Mouse (Mus musculus): ENCODE measurements around the gene Ints12. TPM values are rescaled to one million over a fixed set of nuclear protein-coding genes. Genes with fewer than 3 reads are reported as not detected.

The Ints12 gene
- polyA plus RNA-seq (2017; shearing (Covaris generic)): 10 to 100 TPM; 21.8 to 26.9 (median 23.4) TPM

DNA sequence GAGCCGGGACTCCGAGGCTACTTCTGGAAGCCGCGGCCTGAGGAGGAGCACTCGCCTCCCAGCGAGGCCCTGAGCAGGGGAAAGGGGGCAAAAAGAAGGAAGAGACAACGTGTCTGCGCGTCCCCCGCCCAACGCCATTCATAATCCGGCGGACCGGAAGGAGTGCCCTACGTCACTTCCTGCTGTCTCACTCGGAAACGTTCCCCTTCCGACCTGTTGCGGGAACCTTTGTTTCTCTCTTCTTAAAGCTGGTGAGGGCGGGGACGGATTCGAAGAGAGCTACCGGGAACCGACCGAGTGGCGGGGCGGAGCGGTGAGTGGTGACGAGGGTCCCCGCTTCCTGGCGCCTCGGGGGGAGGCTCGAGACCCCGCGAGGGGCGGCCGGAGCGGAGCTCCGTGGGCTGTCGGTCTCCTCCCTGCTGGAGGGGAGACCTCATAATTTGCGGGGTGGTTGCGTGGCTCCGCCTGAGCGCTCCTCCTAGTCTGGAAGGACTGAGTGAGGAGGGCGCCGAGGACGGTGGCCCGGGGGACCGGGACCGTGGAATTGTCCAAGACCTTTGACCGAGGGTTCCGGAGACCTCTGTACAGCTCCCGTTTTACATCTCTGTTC is at the start of gene Ints12, which contains the start of gene Gstcd:
Ints12 (plus strand) TSS at position 177 of the 610 bp plus-strand sequence.
Gstcd (minus strand) TSS at position 370 of the 610 bp plus-strand sequence.
- ATAC-seq: peak; percentile 90

GRCm38 (mm10) chr3:133052068-133052467 is 39.6 kb upstream of the Ints12 start:
- ATAC-seq: no peak

DNA sequence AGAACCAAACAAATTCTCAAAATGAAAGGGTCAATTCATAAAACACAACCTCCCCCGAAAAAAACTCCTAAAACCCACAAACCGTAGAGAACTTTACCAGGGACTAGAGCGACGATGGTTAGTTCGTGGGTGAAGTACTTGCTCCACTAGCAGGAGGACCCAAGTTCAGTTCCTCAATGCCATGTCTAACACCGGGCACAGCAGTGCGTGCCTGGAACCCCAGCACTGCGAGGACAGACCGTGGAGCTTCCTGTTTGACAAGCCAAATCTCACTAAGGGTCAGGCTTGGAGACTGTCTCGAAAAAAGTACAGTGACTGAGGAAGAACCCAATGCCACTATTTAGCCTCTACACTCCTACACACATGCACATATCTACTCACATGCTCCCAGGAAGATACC is 16.1 kb upstream of the Ints12 start:
- ATAC-seq: no peak

DNA sequence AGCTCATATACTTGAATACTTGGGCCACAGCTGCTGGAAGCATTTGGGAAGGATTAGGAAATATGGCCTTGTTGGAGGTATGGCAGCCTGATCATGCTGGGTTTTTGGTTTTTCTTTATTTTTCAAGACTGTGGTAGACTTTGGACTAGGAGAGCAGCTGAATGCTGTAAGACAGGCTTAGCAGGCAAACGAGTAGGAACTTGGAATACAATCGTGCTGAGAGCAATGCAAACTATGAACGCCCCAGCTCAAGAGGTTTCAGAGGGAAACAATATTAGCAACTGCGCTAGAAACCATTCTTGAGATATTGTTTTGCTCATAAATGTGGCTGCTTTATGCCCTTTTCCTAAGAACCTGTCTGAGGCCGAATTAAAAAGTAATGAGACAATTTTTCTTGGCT is 8.9 kb upstream of the Ints12 start:
- ATAC-seq: no peak

DNA sequence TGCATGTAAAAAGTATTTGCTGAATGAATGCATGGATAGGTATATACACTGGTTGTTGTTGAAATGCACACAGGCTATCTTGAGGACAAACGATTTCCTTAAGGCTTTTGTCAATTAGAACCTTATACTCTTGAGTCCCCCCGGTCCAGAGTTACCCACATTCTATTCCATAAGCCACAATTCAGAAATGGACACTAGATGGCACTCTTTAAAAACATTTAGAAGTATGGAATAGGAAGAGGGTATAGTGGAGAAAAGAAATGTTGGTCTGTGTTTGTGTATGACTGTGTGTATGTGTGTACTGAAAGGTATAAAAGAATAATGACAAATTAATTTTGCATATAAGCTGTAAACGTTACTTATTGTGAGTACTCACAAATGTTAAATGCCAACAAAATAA is 5.8 kb upstream of the Ints12 start:
- peak; percentile 77 for ATAC-seq

- no peak for ATAC-seq
Observed at GRCm38 (mm10) chr3:133090247-133091120, 1.2 kb upstream of the Ints12 start.

DNA sequence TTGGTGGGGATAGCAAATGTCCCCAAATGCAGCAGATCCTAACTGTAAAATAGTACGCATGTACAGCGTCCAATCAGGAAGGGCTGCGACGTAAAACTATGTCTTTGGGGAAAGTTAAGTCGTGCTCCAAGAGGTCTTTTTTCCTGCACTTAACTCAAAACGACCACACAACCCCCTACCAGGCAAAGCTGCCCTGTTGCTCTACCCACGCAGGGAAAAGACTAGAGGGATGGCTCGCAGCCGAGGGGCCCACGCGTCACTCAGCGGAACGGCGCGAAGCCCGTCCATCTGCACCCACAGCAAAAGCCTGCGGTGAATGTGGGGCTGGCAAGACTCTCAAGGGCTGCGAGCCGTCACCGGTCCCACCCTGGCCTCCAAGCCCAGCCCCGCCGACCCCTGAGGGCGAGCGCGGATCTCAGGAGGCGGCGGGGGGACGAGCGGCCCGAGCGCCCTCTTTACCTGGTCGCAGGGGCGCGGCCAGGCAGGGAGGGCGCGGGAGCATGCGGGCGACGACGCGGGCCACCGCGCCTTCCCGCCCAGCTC is 448 bp upstream of the Ints12 start:
- peak; percentile 55 for ATAC-seq

- no peak for ATAC-seq
Observed at GRCm38 (mm10) chr3:133092274-133092853, 724 bp downstream of the Ints12 start.

DNA sequence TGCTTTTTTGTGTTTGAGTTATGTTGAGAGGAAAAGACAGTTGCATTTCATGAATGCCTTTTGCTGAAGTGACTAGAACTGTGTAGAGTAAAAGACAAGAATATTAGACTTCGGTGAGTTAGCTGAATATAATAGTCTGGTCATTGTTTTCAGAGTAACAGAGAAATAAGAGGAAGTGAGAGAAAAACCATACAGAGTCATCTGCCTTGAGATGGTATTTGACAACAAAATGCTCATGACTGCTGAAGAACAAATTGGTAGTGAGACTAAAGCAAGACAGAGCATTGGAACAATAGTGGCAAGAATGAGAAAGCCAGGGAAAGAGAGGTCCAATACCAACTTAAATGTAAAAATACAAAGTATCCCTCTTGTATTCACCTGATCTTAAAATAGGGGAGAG is 1.3 kb downstream of the Ints12 start:
- no peak for ATAC-seq

- no peak for ATAC-seq
Observed at GRCm38 (mm10) chr3:133094305-133094704, 2.7 kb downstream of the Ints12 start.

GRCm38 (mm10) chr3:133097936-133098335 is 6.3 kb downstream of the Ints12 start:
- no peak for ATAC-seq

DNA sequence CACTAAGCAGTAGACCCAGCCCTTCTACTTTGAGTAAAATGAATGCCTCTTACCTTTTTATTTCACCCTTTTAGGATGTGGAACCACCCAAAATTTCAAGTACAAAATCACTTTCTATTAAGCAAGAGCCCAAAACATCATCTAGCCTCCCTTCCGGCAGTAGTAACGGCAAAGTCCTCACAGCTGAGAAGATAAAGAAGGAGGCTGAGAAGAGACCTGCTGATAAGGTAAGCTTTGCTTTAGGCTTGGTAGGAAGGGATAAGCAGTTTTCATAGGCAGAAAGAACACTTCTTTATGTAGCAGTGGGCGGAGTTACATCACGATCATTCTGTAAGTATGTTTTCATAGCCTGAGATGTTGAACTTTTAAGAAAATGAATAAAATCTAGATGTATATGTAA is 6.7 kb downstream of the Ints12 start:
- ATAC-seq: no peak

GRCm38 (mm10) chr3:133098909-133099308 is 7.3 kb downstream of the Ints12 start:
- ATAC-seq: no peak

GRCm38 (mm10) chr3:133103768-133104167 is 12.1 kb downstream of the Ints12 start:
- no peak for ATAC-seq

DNA sequence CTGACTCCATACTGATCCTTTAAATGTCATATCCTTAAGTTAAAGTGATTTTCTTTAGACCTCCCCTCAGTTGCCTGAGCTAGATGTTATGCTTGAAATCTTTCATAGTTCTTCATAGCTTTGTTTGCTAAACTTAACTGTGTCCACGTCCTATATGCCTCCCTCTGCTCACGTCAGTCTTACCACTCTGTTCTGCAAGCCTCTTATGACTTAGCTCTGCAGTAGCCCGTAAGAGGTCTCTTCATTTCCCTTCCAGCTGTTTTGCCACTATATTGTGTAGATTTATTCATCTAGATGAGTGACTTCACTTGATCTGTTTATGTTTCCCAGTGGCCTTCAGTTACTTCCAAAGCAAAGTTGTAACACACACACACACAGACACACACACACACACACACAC is 12.8 kb downstream of the Ints12 start:
- ATAC-seq: no peak

GRCm38 (mm10) chr3:133108731-133109130 is 17.1 kb downstream of the Ints12 start:
- no peak for ATAC-seq

DNA sequence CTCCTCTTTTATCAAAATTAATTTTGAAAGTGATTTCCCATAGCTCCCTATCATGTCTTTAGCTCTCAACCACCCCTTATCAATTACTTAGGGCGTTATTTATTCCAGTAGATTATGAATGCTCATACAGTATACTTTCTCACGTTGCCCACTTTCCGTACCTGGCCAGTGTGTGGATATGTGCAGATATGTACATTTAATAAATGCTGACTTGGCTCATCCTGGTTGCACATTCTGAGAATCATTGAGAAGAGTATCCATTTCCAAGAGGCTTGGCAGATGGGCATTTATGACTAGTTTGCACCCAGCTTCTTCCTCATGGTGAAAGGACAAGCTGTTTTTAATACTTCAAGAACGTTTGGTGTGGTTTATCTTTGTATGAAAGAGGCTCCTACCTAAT is 18.2 kb downstream of the Ints12 start:
- no peak for ATAC-seq

DNA sequence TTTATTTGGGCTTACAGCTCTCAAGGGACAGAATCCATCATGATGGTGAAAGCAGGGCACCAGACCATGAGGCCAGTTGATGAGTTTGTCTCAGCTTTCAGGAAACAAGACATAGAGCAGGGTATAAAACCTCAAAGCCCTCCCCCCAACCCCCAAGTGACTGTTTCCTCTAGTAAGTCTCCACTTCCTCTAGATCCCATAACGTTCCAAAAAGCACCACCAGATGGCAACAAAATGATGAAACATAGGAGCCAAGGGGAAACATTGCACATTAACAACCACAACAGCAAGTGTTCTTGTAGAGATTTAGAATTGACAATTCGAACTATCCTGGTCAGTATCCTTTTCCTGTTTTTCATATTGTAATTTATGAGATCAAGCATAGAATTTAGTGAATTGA is 20.1 kb downstream of the Ints12 start:
- no peak for ATAC-seq

GRCm38 (mm10) chr3:133113281-133113680 is 21.6 kb downstream of the Ints12 start:
- ATAC-seq: no peak

GRCm38 (mm10) chr3:133131372-133131771 is 39.7 kb downstream of the Ints12 start:
- ATAC-seq: no peak

GRCm38 (mm10) chr3:133132611-133133010 is 41.0 kb downstream of the Ints12 start:
- no peak for ATAC-seq

DNA sequence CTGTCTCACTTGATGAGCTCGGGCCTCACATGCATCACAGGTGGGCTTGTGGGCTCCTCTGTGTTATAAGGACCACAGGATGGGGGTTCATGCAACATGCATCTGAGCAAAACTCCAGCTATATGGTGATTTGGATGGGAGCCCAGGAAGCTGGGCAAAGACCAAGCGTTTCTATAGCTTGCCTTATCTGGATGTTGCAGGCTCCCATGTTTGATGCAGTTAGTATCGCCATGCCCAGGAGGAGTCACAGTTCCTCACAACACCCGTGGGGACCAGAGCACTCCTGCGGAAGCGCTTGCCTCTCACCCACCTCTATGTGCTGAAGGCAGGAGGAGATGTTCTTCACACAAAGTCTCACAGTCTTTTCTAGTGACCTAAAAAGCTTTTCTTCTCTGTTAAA is 50.2 kb downstream of the Ints12 start:
- no peak for ATAC-seq

- ATAC-seq: no peak
Observed at GRCm38 (mm10) chr3:133144511-133145147, 53.0 kb downstream of the Ints12 start.

Data from inflammation-experienced regulatory T-cells, adult 6 months (primary cell).